11 mouse cellular contexts compared by ENCODE assay signal in genomic region chr3:144207498-144207897, GRCm38 (mm10). TPM values are rescaled to one million over a fixed set of nuclear protein-coding genes. Genes with fewer than 3 reads are reported as not detected.
A peak's percentile ranks its signal among the peaks of the same experiment; 100 is the strongest.
DNase-seq lines count a peak whose midpoint lies in the region; ATAC-seq and TF ChIP-seq lines count a peak whose summit lies in the region.
"Had no signal": no experiment of that assay in that cellular context is flagged by ENCODE, and none has a peak within 500 bp of the region (broad histone marks: within the 10 kb centered on the region; RNA-seq: fewer than 3 reads in every experiment).

No protein-coding gene starts in this region.

- no peak overlapping the region for H3K4me3 ChIP-seq in kidney, embryonic 16.5 days (ENCODE audit: low read length)
- no peak overlapping the region for H3K4me3 ChIP-seq in C2C12 (ENCODE audit: insufficient read depth, poor library complexity, severe bottlenecking)
- H3K4me3 ChIP-seq: embryonic facial prominence, embryonic 15.5 days; liver, embryonic 15.5 days; stomach, embryonic 15.5 days had no signal

- no peak overlapping the region for H3K27ac ChIP-seq in kidney, embryonic 16.5 days (ENCODE audit: low read length)
- H3K27ac ChIP-seq: embryonic facial prominence, embryonic 15.5 days; liver, embryonic 15.5 days; stomach, embryonic 15.5 days had no signal

- H3K9me3 ChIP-seq in kidney, embryonic 16.5 days (ENCODE audit: low read length), result no peaks in the 10 kb centered on the region
- H3K9me3 ChIP-seq: embryonic facial prominence, embryonic 15.5 days; liver, embryonic 15.5 days; stomach, embryonic 15.5 days had no signal

- H3K79me3 ChIP-seq in C2C12 (ENCODE audit: low read depth), result peaks cover 16% of the 10 kb centered on the region

- peak; percentile 55 for DNase-seq in kidney, adult 11 months
- DNase-seq in NIH3T3 (ENCODE audit: low read depth), result peak; percentile 76
- DNase-seq in cerebellum, postnatal 36 days, result peak; percentile 59 to 76
- peak; percentile 54 to 62 for DNase-seq in kidney, postnatal 4 days
- DNase-seq in spleen, adult 12 weeks (ENCODE audit: low spot score), result peak; percentile 39
- no peak for DNase-seq in Muller cell, postnatal 12 days (ENCODE audit: inconsistent ontology term)

- peaks cover 6% of the 10 kb centered on the region for H3K4me1 ChIP-seq in kidney, embryonic 16.5 days (ENCODE audit: insufficient read depth, low read length)
- H3K4me1 ChIP-seq: stomach, embryonic 15.5 days had no signal

- 43% methylated on average over 5 of the region's 5 CpGs for WGBS in kidney, embryonic 16.5 days

- H3K4me2 ChIP-seq in kidney, embryonic 16.5 days (replicated peaks; ENCODE audit: low read depth, low read length), result no peak overlapping the region
- H3K4me2 ChIP-seq: embryonic facial prominence, embryonic 15.5 days; liver, embryonic 15.5 days; stomach, embryonic 15.5 days had no signal

- peak; percentile 25 for TF ChIP-seq CTCF in C2C12 (IDR thresholded peaks at IDR 0.05; ENCODE audit: control insufficient read depth, insufficient read depth, insufficient read length)

- H3K27me3 ChIP-seq in kidney, embryonic 16.5 days (ENCODE audit: insufficient read depth, low read length), result no peaks in the 10 kb centered on the region; the same call in 1 of the 2 replicates
- H3K27me3 ChIP-seq in C2C12 (ENCODE audit: control insufficient read depth, insufficient read depth, insufficient read length), result no peaks in the 10 kb centered on the region
- H3K27me3 ChIP-seq: embryonic facial prominence, embryonic 15.5 days; stomach, embryonic 15.5 days had no signal

- no peak for ATAC-seq in kidney, embryonic 16.5 days (ENCODE audit: low FRiP score, low TSS enrichment)

- no peak overlapping the region for H3K9ac ChIP-seq in kidney, embryonic 16.5 days (replicated peaks; ENCODE audit: low read length)
- H3K9ac ChIP-seq: embryonic facial prominence, embryonic 15.5 days; liver, embryonic 15.5 days; stomach, embryonic 15.5 days had no signal

- no peaks in the 10 kb centered on the region for H3K36me3 ChIP-seq in kidney, embryonic 16.5 days (ENCODE audit: insufficient read depth, low read length)
- H3K36me3 ChIP-seq in C2C12 (ENCODE audit: control insufficient read depth, insufficient read depth), result no peaks in the 10 kb centered on the region
- H3K36me3 ChIP-seq: embryonic facial prominence, embryonic 15.5 days; liver, embryonic 15.5 days; stomach, embryonic 15.5 days had no signal

- H3ac ChIP-seq in C2C12 (ENCODE audit: control insufficient read depth, insufficient read length, low read depth), result no peak overlapping the region

- peaks cover 24% of the 10 kb centered on the region for H3K79me2 ChIP-seq in C2C12 (ENCODE audit: control insufficient read depth, insufficient read depth)

TF ChIP-seq in C2C12, 6 proteins besides CTCF, POLR2A, EP300 and RAD21:
- no peak for TF ChIP-seq USF1 (IDR thresholded peaks at IDR 0.05; ENCODE audit: low read depth)
- TF ChIP-seq MAX (IDR thresholded peaks at IDR 0.05), result no peak
- no peak for TF ChIP-seq CEBPB (IDR thresholded peaks at IDR 0.05; ENCODE audit: low read depth)
- no peak for TF ChIP-seq MYOD1 (IDR thresholded peaks at IDR 0.05; ENCODE audit: control insufficient read depth, insufficient read length, low read depth)
- no peak for TF ChIP-seq MYOG (IDR thresholded peaks at IDR 0.05; ENCODE audit: control insufficient read depth, extremely low read depth, insufficient read length)
- no peak for TF ChIP-seq FOSL1 (IDR thresholded peaks at IDR 0.05; ENCODE audit: insufficient read depth, low read length, poor library complexity, severe bottlenecking)

RNA-seq across cellular contexts. Expression of gene Lmo4, which starts 2.5 kb away (rescaled TPM):
- 61.6 and 62.7 TPM in 2 replicates for polyA plus RNA-seq in kidney, embryonic 16.5 days (2015; fragmentation: Nextera tagmentation; extraction: Ambion mirVana)
- polyA plus RNA-seq in C2C12 (2012; fragmentation: generic; extraction: Trizol), result 39.7 TPM
